Mouse (Mus musculus) spleen, postnatal 4 days (tissue): ENCODE results near the gene Pde8b.
"Not testable (repeated sequence)": the region's sequence is repeated elsewhere in the genome, so short reads cannot be mapped to it uniquely, and the experiment has no call there.

Source experiments
- DNase-seq, 2 experiments: peaks; one replicate each; pipeline ENCODE4 v3.0.0; 2022; ENCODE audit warnings: low spot score in 2 of 2

Gene Pde8b

GRCm38 (mm10) chr13:95221882-95222568 is 28.1 kb downstream of the Pde8b start:
- no peak for DNase-seq

- not testable (repeated sequence) for DNase-seq
Measured at GRCm38 (mm10) chr13:95215661-95216170, 34.4 kb downstream of the Pde8b start.

GRCm38 (mm10) chr13:95212320-95212719 is 37.8 kb downstream of the Pde8b start:
- no peak for DNase-seq

GRCm38 (mm10) chr13:95207301-95207700 is 42.8 kb downstream of the Pde8b start:
- DNase-seq, result not testable (repeated sequence)

GRCm38 (mm10) chr13:95202151-95202758 is 47.9 kb downstream of the Pde8b start:
- DNase-seq, result no peak

- no peak for DNase-seq
Measured at GRCm38 (mm10) chr13:95200817-95201216, 49.3 kb downstream of the Pde8b start.

GRCm38 (mm10) chr13:95200036-95200435 is 50.1 kb downstream of the Pde8b start:
- DNase-seq, result no peak

- no peak for DNase-seq
Measured at GRCm38 (mm10) chr13:95196106-95196705, 53.9 kb downstream of the Pde8b start.

GRCm38 (mm10) chr13:95191951-95192350 is 58.2 kb downstream of the Pde8b start:
- no peak for DNase-seq

GRCm38 (mm10) chr13:95189111-95189510 is 61.0 kb downstream of the Pde8b start:
- no peak for DNase-seq

- no peak for DNase-seq
Measured at GRCm38 (mm10) chr13:95187153-95187665, 62.9 kb downstream of the Pde8b start.

GRCm38 (mm10) chr13:95186741-95187035 is 63.4 kb downstream of the Pde8b start:
- DNase-seq, result no peak

GRCm38 (mm10) chr13:95185891-95186740 is 64.0 kb downstream of the Pde8b start:
- no peak for DNase-seq

GRCm38 (mm10) chr13:95183686-95184085 is 66.5 kb downstream of the Pde8b start:
- DNase-seq, result no peak

- no peak for DNase-seq
Measured at GRCm38 (mm10) chr13:95180208-95180607, 69.9 kb downstream of the Pde8b start.

- DNase-seq, result no peak
Measured at GRCm38 (mm10) chr13:95177326-95177725, 72.8 kb downstream of the Pde8b start.

GRCm38 (mm10) chr13:95176399-95176798 is 73.7 kb downstream of the Pde8b start:
- DNase-seq, result no peak

- no peak for DNase-seq
Measured at GRCm38 (mm10) chr13:95174253-95174652, 75.9 kb downstream of the Pde8b start.

GRCm38 (mm10) chr13:95172346-95172745 is 77.8 kb downstream of the Pde8b start:
- DNase-seq, result no peak

- no peak for DNase-seq
Measured at GRCm38 (mm10) chr13:95160211-95160610, 89.9 kb downstream of the Pde8b start.

- no peak for DNase-seq
Measured at GRCm38 (mm10) chr13:95158986-95159385, 91.2 kb downstream of the Pde8b start.

GRCm38 (mm10) chr13:95144746-95145145 is 105.4 kb downstream of the Pde8b start:
- no peak for DNase-seq
